Mouse (Mus musculus) thymus, postnatal 14 days (tissue): ENCODE data around the gene Unc5a.

ENCODE experiments used
- DNase-seq: peaks from one replicate; pipeline ENCODE4 v3.0.0; 2021

Gene Unc5a

DNA sequence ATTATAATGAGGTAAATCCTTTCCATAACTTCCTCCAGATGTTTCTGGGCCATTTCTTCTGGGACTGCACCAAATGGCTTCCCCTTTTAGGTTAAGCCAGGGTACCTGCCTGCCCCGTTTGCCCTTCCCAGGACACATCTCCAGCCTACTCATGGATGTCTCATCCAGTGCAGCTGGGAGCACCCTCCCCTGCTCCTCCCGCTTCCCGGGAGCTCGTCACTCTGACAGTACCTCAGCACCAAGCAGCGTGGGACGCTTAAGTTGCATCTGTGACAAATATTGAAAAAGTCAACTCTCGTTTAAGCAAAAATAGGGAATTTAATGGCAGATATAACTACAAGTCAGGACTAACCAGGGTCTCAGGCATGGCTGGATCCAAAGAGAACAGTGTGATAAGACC lies 8.1 kb downstream of the Unc5a start:
- DNase-seq, result no peak

GRCm38 (mm10) chr13:54959059-54959701 lies 10.0 kb downstream of the Unc5a start:
- no peak for DNase-seq

GRCm38 (mm10) chr13:54959842-54960241 lies 10.6 kb downstream of the Unc5a start:
- DNase-seq, result no peak

- no peak for DNase-seq
These were observed 11.3 kb downstream of the Unc5a start for GRCm38 (mm10) chr13:54960491-54960890.

GRCm38 (mm10) chr13:54965256-54965655 lies 16.0 kb downstream of the Unc5a start:
- DNase-seq, result no peak

GRCm38 (mm10) chr13:54967501-54967900 lies 18.3 kb downstream of the Unc5a start:
- no peak for DNase-seq

DNA sequence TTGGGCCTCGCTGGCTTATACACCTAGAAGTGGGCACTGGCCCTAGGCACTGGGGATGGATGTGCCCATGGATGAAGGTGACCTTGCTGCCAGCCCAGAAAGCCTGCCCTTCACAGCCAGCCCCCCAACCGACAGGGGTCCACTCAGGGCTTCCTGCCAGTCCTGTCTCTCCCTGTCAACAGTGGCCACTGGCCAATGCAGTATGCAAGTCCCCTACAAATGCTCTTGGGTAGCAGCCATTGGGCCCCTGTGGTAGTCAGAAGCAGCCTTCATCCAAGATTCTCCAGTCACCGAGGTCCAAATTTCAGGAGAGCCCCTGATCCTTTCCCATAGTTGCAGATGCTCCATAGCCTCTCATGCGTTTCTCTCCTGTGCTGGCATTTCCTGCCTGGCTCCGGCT lies 19.4 kb downstream of the Unc5a start:
- no peak for DNase-seq

DNA sequence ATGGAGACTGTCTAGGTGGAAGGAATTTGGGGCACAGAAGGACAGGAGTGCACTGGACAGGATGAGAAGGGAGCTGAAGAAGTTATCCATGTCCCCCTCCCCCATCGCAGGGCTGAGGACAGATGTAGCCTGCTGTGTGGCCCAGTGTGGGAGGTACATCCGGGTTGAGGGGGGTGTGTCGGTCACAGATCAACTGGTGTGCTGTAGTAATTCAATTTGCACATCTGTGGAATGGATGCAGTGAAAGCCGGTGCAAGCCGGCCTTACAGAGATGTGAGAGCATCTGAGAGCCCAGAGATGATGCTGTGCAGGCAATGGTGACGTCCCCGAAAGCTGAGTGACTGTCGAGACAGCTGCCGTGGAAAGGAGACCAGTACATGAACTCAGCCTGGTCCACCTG lies 20.3 kb downstream of the Unc5a start:
- no peak for DNase-seq

- DNase-seq, result peak; percentile 16
These were observed 21.5 kb downstream of the Unc5a start for GRCm38 (mm10) chr13:54970521-54971247.

GRCm38 (mm10) chr13:54975546-54975945 lies 26.3 kb downstream of the Unc5a start:
- no peak for DNase-seq

DNA sequence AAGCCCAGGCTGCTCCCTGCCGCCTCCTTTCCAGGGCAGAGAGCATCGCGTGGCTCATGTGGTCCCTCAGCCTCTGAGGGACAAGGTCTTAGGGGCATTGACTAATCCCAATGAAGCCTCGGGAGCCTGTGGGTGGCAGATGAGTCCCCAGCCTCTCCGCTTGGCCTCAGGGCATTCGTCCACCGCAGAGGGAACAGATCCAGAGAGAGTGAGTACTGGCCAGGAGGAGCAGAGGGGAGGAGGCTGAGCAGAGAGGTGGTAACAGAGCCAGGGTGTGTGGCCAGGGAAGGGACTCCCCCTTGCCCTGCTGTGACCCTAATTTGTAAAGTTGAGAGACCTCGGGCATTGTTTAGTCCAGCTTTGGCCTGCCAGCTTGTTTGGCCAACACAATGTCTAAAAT lies 29.6 kb downstream of the Unc5a start:
- no peak for DNase-seq

- no peak for DNase-seq
These were observed 31.7 kb downstream of the Unc5a start for GRCm38 (mm10) chr13:54980957-54981356.

DNA sequence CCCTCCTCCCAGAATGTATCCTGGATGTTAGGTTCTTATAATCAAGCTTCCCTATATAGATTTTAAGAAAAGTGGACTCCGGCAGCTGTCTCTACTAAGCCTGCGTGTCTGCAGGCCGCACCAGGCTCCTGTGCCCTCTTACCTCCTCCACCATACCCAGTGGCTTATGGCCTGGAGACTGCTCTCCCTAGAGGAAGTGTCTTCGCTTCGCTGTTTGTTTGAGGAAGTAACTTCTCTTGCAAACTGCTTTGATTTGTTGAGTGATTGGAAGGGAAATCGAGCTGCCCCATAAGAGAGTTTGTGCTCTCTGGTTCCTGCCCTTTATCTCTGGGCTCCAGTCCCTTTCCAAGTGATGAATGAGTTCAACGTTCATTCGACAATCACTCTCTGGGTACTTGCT lies 33.8 kb downstream of the Unc5a start:
- DNase-seq, result no peak

- DNase-seq, result no peak
These were observed 34.4 kb downstream of the Unc5a start for GRCm38 (mm10) chr13:54983614-54984013.

- no peak for DNase-seq
These were observed 38.2 kb downstream of the Unc5a start for GRCm38 (mm10) chr13:54987405-54987804.

DNA sequence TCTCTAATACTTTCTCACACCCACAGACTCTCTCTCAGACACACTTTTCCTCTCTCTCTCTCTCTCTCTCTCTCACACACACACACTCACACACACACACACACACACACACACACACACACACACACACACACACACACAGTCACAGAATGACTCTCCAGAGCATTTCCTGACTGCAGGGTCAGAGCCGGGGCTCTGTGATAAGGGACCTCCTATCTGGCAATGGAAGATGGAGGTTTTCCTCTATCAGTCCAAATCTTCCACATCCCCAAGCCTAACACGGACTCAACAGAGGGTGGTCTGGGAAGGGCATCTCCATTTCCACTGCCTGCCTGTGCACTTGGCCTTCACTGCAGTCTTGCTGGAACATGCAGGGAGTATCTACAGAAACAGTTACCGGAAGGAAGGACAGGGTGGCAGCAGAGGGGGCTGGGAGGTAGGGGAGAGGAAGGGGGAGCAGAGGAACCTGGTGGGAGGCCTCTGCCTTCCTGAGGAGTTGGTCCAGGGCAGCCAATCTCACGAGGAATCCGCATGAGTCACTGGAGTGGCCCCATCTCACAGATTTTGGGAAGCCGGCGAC lies 39.1 kb downstream of the Unc5a start:
- no peak for DNase-seq

GRCm38 (mm10) chr13:54992215-54992614 lies 43.0 kb downstream of the Unc5a start:
- DNase-seq, result no peak

DNA sequence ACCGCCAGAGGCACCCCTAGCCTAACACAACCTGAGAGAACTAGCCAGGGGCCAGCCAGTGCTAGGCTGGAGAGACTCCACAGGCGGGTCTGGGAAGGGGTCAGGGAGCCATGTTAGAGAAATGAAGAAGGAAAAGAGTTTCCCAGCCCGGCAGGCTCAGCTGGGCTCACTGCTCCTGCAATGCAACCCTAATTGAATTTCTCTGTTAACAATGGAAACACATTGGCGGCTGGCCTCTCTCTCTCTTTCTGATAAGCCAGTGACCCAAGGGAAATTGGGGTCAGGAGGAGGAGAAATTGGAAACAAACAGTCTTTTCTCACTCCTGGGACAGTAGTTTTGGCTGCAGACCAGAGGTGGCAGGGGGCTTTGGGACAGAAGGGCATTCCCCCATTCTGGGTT lies 45.4 kb downstream of the Unc5a start:
- DNase-seq, result no peak

DNA sequence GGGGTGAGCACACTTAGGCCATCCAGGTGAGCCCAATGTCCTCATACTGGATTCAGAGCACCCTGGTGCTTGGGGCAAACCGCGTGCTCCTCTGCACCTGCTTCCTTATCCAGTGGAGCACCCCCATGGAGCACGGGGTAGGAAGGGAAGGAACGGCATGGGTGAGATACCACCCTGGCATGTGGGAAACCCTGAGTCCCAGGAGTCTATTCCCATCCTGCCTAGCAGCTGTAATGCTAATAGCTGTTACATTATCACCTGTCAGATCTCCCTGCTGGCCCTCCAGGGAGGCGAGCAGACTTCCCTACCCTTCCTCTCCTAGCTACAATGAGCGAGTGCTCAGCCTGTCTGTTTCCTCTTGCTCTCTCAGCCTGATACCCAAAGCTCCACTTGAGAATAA lies 46.0 kb downstream of the Unc5a start:
- no peak for DNase-seq

DNA sequence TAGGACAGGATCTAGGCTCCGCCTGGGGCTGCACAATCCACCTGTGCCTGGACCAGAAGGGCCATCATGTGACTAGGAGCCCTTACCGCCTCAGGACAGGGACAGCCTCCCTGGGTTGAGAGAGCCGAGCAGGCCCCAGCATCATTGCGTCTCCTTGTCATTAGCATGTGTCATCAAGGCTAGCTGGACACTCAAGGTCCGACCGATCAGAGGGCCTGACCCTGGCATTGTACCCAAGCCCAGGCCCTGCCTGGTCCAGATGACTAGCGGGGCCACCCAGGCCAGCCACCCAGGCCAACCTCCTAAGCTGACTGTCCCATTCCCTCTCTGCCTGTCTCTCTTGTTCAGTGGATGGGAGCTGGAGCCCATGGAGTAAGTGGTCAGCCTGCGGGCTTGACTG lies 48.4 kb downstream of the Unc5a start:
- no peak for DNase-seq

- DNase-seq, result no peak
These were observed 51.2 kb downstream of the Unc5a start for GRCm38 (mm10) chr13:55000433-55000832.

GRCm38 (mm10) chr13:55002090-55002489 lies 52.9 kb downstream of the Unc5a start:
- no peak for DNase-seq

- no peak for DNase-seq
These were observed 55.4 kb downstream of the Unc5a start for GRCm38 (mm10) chr13:55004646-55005045.

DNA sequence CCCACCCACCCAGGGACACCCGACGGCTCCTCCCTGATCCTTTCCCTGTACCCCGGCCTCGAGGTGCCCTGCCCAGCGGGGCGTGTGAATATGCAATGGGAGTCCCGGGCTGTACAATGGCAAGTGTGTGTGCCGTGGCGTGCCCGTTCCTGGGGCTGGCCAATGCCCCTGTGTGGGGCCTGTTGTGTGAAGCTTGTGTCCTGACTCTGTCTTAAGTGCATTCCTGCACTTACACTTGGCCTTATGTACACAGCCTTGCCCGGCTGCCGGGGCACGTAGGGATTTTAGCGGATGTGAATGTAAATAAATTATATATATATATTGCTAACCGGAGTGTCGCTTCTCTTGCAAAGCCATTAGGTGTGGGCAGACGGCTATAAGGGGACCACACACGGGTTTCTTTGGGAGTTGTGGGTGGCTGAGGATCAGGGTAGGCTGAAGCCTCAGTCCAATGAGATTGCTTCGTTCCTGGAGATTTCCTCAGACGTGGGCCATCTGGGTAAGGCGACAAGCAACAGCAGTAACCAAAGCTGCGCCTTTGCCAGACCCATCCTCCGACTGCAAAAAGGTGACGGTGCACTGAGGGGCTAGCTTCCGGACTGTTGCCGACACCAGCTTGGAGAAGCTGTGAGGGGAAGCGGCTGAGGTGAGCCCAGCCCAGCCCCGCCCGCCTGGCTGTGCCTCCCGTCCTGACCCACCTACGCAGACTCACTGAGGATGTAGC lies 56.6 kb downstream of the Unc5a start:
- DNase-seq, result no peak
